Mouse (Mus musculus): ENCODE results near the gene Csmd2.

DNA sequence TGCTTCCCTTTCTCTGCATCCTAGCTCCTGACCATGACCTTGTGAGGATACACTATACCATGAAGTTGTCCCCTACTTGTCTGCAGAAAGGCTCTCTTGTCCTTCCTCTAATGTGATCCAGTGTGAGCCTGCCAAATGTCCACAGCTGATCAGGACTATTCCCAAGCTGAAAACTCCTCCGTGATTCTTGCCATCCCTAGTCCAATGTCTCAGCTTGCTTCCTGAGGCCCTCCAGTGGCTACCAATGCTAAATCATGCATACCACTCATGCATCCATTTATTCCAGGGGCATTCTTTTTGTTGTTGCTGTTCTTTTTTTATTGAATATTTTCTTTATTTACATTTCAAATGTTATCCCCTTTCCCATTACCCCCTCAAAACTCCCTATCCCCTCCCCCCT is 251.5 kb downstream of the Csmd2 start:
- TF ChIP-seq CTCF (IDR thresholded peaks at IDR 0.05; ENCODE audit: control insufficient read depth, insufficient read depth, low read length) (no peak), POLR2A (IDR thresholded peaks at IDR 0.05; ENCODE audit: borderline replicate concordance, control insufficient read depth, low read depth, low read length) (no peak)
